Mouse (Mus musculus) liver, embryonic 14.5 days (tissue): ENCODE results near the gene Tmem255b. TPM values are rescaled to one million over a fixed set of nuclear protein-coding genes. Genes with fewer than 3 reads are reported as not detected.

Experiments used
- ATAC-seq: fragments of 200-750 bp; cut with Nextera tagmentation; 2 replicates; pipeline ENCODE4 v1.8.0; 2017; ENCODE audit warnings: moderate number of reproducible peaks, mild to moderate bottlenecking, moderate library complexity; ENCODE audit not compliant: insufficient read depth
- DNase-seq, 3 experiments: peaks; one replicate each; pipeline ENCODE4 v3.0.0-alpha.2; 2012 to 2013; ENCODE audit warnings: low read depth in 3 of 3, low spot score in 3 of 3
- H3K27ac ChIP-seq: fragments of 300-500 bp; sonication (generic); 2 replicates; pipeline ENCODE4 v1.5.1; 2014; ENCODE audit warnings: moderate library complexity, mild to moderate bottlenecking, control low read depth, inconsistent platforms
- H3K27me3 ChIP-seq: fragments of 300-500 bp; sonication (generic); 2 replicates; pipeline ENCODE4 v1.6.1; 2014; ENCODE audit warnings: mild to moderate bottlenecking, low read length, moderate library complexity; ENCODE audit not compliant: control insufficient read depth, insufficient read depth
- H3K36me3 ChIP-seq: fragments of 300-500 bp; sonication (generic); replicated peaks from 2 replicates; pipeline ENCODE4 v1.6.1; 2014; ENCODE audit warnings: low read depth; ENCODE audit not compliant: control insufficient read depth, insufficient read depth
- H3K4me1 ChIP-seq, 2 experiments: fragments of 200-500 bp in 1 of 2; fragments of 300-500 bp in 1 of 2; sonication (generic) in 1 of 2; replicated peaks; 2 replicates each; pipeline ENCODE4 v1.6.1; 2012 to 2014; ENCODE audit warnings: antibody characterized with exemption in 1 of 2, inconsistent platforms in 1 of 2, low read length in 1 of 2; ENCODE audit not compliant: control insufficient read depth in 2 of 2, insufficient read depth in 2 of 2
- H3K4me2 ChIP-seq: fragments of 300-500 bp; sonication (generic); 2 replicates; pipeline ENCODE4 v1.6.1; 2014; ENCODE audit warnings: low read depth, mild to moderate bottlenecking, control low read depth, moderate library complexity
- H3K4me3 ChIP-seq, 2 experiments: fragments of 200-500 bp in 1 of 2; fragments of 300-500 bp in 1 of 2; sonication (generic) in 1 of 2; 2 replicates each; pipeline ENCODE4 v1.5.1; 2012 to 2014; ENCODE audit warnings: low read depth in 2 of 2, low read length in 2 of 2, mild to moderate bottlenecking in 2 of 2, control low read depth in 1 of 2, inconsistent platforms in 1 of 2, moderate library complexity in 1 of 2; ENCODE audit not compliant: insufficient read depth in 1 of 2
- H3K9ac ChIP-seq: fragments of 300-500 bp; sonication (generic); replicated peaks from 2 replicates; pipeline ENCODE4 v1.6.1; 2014; ENCODE audit warnings: mild to moderate bottlenecking, control low read depth, moderate library complexity
- H3K9me3 ChIP-seq: fragments of 300-500 bp; sonication (generic); 2 replicates; pipeline ENCODE4 v1.6.1; 2016; ENCODE audit warnings: low read length, mixed read lengths; ENCODE audit not compliant: control insufficient read depth
- CTCF ChIP-seq: IDR thresholded peaks from 2 replicates; pipeline ENCODE4 v1.5.1; 2016; ENCODE audit warnings: antibody characterized with exemption, low read depth, control low read depth
- EP300 ChIP-seq: IDR thresholded peaks from 2 replicates; pipeline ENCODE4 v1.6.1; 2016; ENCODE audit warnings: antibody characterized with exemption, low read depth
- WGBS: fragments of 180-500 bp; shearing (Covaris S2); extraction: QIAGEN DNeasy Blood & Tissue Kit; methylation state at CpG from one replicate; pipeline ENCODE4 v1.1.7; 2014; ENCODE audit not compliant: insufficient replicate concordance; 5-methylcytosine and 5-hydroxymethylcytosine counted together
- polyA plus RNA-seq, 2 experiments: library from polyadenylated mRNA; depleted of rRNA in 1 of 2; stranded (reverse) in 1 of 2; unstranded in 1 of 2; fragments of >200 nt; fragmentation: Nextera tagmentation in 1 of 2; extraction: Ambion mirVana in 1 of 2; gene quantifications; 2 replicates each; pipeline versions ENCODE4 v1.2.1 to v1.2.3; 2012 to 2014

The Tmem255b gene
- polyA plus RNA-seq, 2 experiments: 0.02 to 0.14 TPM

DNA sequence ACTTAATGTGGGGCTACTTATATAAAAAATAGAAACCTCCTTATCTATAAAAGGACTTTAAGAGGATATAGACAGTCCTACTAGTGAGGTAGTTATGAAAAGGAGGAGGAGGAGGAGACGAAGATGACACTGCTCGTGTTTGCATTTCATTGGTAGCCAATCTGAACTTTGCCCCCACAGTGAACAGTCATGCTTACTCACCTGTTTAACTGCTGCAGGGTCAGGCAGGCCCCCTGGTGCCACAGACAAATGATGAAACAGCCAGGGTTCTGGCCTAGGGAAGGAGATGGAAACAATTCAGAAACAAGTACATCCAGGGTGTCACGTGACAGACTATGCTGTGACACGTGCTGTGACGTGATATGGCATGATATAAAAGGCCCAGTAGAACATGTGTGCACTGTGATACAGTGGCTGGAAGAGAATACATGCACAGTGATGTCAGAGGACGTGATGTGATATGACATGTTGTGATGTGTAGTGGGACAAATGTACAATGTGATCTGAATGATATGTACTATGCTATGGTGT lies 16.8 kb downstream of the Tmem255b start:
- WGBS: 46% methylated on average over 6 of the region's 6 CpGs
- Histone ChIP-seq H3K9ac (no peak overlapping the region), H3K9me3 (no peaks in the 10 kb centered on the region), H3K4me2 (no peak overlapping the region), H3K27me3 (no peaks in the 10 kb centered on the region), H3K36me3 (no peaks in the 10 kb centered on the region), H3K4me3 (no peak overlapping the region), H3K27ac (no peak overlapping the region), H3K4me1 (0 out of 4 replicates have a peak, but pooled peaks cover 0 to 2% of the 10 kb centered on the region in 2 experiments)
- TF ChIP-seq CTCF (no peak), EP300 (no peak)
- ATAC-seq: no peak
- DNase-seq: no peak

DNA sequence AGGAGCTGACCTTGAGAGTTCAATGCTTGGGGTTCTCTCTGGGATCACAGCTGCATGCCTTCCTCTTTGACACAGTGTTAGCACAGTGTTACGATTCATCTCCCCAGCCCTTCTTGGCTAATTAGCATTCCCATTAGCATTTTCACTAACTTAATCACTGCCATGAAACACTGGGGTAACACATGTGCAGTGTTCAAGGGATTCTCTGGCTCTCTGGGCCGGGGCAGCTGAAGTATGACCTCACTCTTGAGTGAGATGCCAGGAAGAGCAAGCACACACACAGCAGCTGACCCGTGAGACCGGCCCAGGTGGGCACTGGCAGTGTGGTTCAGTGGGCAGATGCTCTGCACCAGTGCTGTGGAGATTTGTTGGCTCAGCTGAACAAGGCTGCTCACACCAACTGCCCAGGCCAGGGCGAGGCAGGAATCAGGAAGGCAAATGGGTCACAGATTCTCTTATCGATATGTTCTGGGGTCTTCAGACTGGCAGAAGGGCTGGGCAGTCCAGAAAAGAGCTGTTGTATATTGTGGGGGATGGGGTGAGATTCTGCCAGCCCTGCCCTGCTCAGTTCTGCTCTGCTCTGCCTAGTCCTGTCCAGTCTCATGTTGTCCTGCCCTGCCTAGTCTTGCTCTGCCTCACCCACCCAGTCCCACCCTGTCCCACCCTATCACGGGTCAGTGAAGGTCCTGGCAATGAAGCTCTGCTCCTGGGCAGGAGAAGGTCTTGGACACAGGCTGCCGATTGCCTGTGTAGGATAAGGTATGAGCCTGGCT lies 19.5 kb downstream of the Tmem255b start:
- Histone ChIP-seq H3K27me3 (no peaks in the 10 kb centered on the region), H3K9ac (no peak overlapping the region), H3K4me1 (0 out of 4 replicates have a peak, but pooled peaks cover 0 to 2% of the 10 kb centered on the region in 2 experiments), H3K36me3 (no peaks in the 10 kb centered on the region), H3K4me3 (no peak overlapping the region), H3K9me3 (no peaks in the 10 kb centered on the region), H3K27ac (no peak overlapping the region), H3K4me2 (no peak overlapping the region)
- WGBS: 59% methylated on average over 8 of the region's 8 CpGs
- ATAC-seq: no peak
- no peak for TF ChIP-seq CTCF
- no peak for TF ChIP-seq EP300
- no peak for DNase-seq

- ATAC-seq (no peak), DNase-seq (peak in 1 of 3 experiments; percentile 4)
- Histone ChIP-seq H3K36me3 (no peaks in the 10 kb centered on the region), H3K4me1 (0 out of 4 replicates have a peak, but pooled peaks cover 0 to 2% of the 10 kb centered on the region in 2 experiments), H3K27ac (no peak overlapping the region), H3K4me3 (no peak overlapping the region), H3K9me3 (no peaks in the 10 kb centered on the region), H3K27me3 (no peaks in the 10 kb centered on the region), H3K4me2 (no peak overlapping the region), H3K9ac (no peak overlapping the region)
- WGBS: 19% methylated on average over 2 of the region's 2 CpGs
- TF ChIP-seq CTCF (peak; percentile 75), EP300 (no peak)
Measured at GRCm38 (mm10) chr8:13455295-13455694, 20.3 kb downstream of the Tmem255b start.

DNA sequence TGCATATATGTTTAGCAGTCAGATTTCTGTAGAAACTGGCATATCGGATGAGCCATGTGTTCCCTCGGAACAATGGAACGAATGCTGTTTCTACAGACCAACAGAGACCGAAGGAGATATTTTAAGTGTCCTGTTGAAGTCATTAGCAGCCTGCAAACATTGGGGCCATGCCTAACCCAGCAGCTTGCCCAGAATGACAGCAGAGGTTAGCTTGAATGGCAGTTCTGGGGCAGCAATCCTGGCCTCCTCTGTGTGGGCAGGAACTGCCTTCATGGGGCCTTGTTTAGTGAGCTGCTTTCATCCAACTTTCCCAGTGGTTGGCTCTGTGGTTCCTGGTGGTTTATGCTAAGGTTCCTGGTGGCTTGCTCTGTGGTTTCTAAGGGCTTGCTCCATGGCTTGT lies 24.4 kb downstream of the Tmem255b start:
- Histone ChIP-seq H3K9ac (no peak overlapping the region), H3K4me1 (peaks cover 0 to 2% of the 10 kb centered on the region in 2 experiments; a peak in 1 of 4 replicates), H3K27ac (no peak overlapping the region), H3K4me2 (no peak overlapping the region), H3K36me3 (no peaks in the 10 kb centered on the region), H3K4me3 (no peak overlapping the region), H3K9me3 (no peaks in the 10 kb centered on the region), H3K27me3 (no peaks in the 10 kb centered on the region)
- WGBS: 80% methylated on average over 4 of the region's 4 CpGs
- no peak for TF ChIP-seq CTCF
- no peak for ATAC-seq
- DNase-seq: no peak

GRCm38 (mm10) chr8:13461085-13461765 lies 26.2 kb downstream of the Tmem255b start:
- Histone ChIP-seq H3K27me3 (no peaks in the 10 kb centered on the region), H3K4me1 (peaks cover 0 to 2% of the 10 kb centered on the region in 2 experiments; a peak in 1 of 4 replicates), H3K36me3 (no peaks in the 10 kb centered on the region), H3K9me3 (no peaks in the 10 kb centered on the region), H3K4me3 (no peak overlapping the region), H3K9ac (no peak overlapping the region), H3K27ac (no peak overlapping the region), H3K4me2 (no peak overlapping the region)
- WGBS: 64% methylated on average over 17 of the region's 17 CpGs
- ATAC-seq: no peak
- TF ChIP-seq CTCF (no peak), EP300 (no peak)
- no peak for DNase-seq
